Mouse (Mus musculus) lung, embryonic 14.5 days (tissue): ENCODE measurements at regions not wholly inside any gene's neighbourhood (a gene's known extent, or its start where the extent isn't known, plus 50 kb on each side); places are given as distances from the start of the nearest gene placed in this dataset.

Experiments
- ATAC-seq: fragments of 200-750 bp; cut with Nextera tagmentation; 2 replicates; pipeline ENCODE4 v1.8.0; 2017; ENCODE audit warnings: mild to moderate bottlenecking, moderate TSS enrichment, moderate library complexity; ENCODE audit not compliant: insufficient read depth
- DNase-seq: peaks from one replicate; pipeline ENCODE4 v3.0.0-alpha.2; 2015
- H3K27ac ChIP-seq: fragments of 300-500 bp; sonication (generic); 2 replicates; pipeline ENCODE4 v1.5.1; 2014; ENCODE audit warnings: low read depth, mild to moderate bottlenecking, moderate library complexity
- H3K27me3 ChIP-seq: fragments of 300-500 bp; sonication (generic); 2 replicates; pipeline ENCODE4 v1.6.1; 2014; ENCODE audit warnings: low read length, control low read depth; ENCODE audit not compliant: insufficient read depth
- H3K36me3 ChIP-seq: fragments of 300-500 bp; sonication (generic); 2 replicates; pipeline ENCODE4 v1.6.1; 2014; ENCODE audit warnings: control low read depth; ENCODE audit not compliant: insufficient read depth
- H3K4me1 ChIP-seq: fragments of 300-500 bp; sonication (generic); 2 replicates; pipeline ENCODE4 v1.6.1; 2014; ENCODE audit warnings: antibody characterized with exemption, control low read depth; ENCODE audit not compliant: insufficient read depth
- H3K4me2 ChIP-seq: fragments of 300-500 bp; sonication (generic); 2 replicates; pipeline ENCODE4 v1.6.1; 2014; ENCODE audit warnings: mild to moderate bottlenecking
- H3K4me3 ChIP-seq: fragments of 300-500 bp; sonication (generic); 2 replicates; pipeline ENCODE4 v1.5.1; 2014; ENCODE audit warnings: low read depth, low read length
- H3K9ac ChIP-seq: fragments of 300-500 bp; sonication (generic); 2 replicates; pipeline ENCODE4 v1.6.1; 2014
- H3K9me3 ChIP-seq: fragments of 300-500 bp; sonication (generic); 2 replicates; pipeline ENCODE4 v1.6.1; 2016; ENCODE audit warnings: low read depth, low read length, control low read depth
- CTCF ChIP-seq: IDR thresholded peaks from 2 replicates; pipeline ENCODE4 v1.5.1; 2016; ENCODE audit warnings: antibody characterized with exemption, low read depth
- WGBS: fragments of 180-500 bp; shearing (Covaris S2); extraction: QIAGEN DNeasy Blood & Tissue Kit; methylation state at CpG from one replicate; pipeline ENCODE4 v1.1.7; 2014; 5-methylcytosine and 5-hydroxymethylcytosine counted together

- no peaks in the 10 kb centered on the region for H3K4me1 ChIP-seq
- H3K4me2 ChIP-seq: no peak overlapping the region
- TF ChIP-seq CTCF: no peak
- no peaks in the 10 kb centered on the region for H3K9me3 ChIP-seq
- no peak overlapping the region for H3K9ac ChIP-seq
- H3K4me3 ChIP-seq: no peak overlapping the region
- DNase-seq (no peak), ATAC-seq (no peak)
- no peak overlapping the region for H3K27ac ChIP-seq
- H3K36me3 ChIP-seq: no peaks in the 10 kb centered on the region
- H3K27me3 ChIP-seq: no peaks in the 10 kb centered on the region
These were observed 127.0 kb downstream of the Ttc32 start for GRCm38 (mm10) chr12:9156794-9157193.

- no peak overlapping the region for H3K9ac ChIP-seq
- WGBS: 53% methylated on average over 5 of the region's 5 CpGs
- no peaks in the 10 kb centered on the region for H3K36me3 ChIP-seq
- no peak for ATAC-seq
- H3K27ac ChIP-seq: no peak overlapping the region
- H3K27me3 ChIP-seq: no peaks in the 10 kb centered on the region
- TF ChIP-seq CTCF: no peak
- H3K9me3 ChIP-seq: no peaks in the 10 kb centered on the region
- no peak overlapping the region for H3K4me3 ChIP-seq
- H3K4me1 ChIP-seq: no peaks in the 10 kb centered on the region
- DNase-seq: peak; percentile 17
- no peak overlapping the region for H3K4me2 ChIP-seq
These were observed 129.0 kb downstream of the Ttc32 start for GRCm38 (mm10) chr12:9158751-9159150.

DNA sequence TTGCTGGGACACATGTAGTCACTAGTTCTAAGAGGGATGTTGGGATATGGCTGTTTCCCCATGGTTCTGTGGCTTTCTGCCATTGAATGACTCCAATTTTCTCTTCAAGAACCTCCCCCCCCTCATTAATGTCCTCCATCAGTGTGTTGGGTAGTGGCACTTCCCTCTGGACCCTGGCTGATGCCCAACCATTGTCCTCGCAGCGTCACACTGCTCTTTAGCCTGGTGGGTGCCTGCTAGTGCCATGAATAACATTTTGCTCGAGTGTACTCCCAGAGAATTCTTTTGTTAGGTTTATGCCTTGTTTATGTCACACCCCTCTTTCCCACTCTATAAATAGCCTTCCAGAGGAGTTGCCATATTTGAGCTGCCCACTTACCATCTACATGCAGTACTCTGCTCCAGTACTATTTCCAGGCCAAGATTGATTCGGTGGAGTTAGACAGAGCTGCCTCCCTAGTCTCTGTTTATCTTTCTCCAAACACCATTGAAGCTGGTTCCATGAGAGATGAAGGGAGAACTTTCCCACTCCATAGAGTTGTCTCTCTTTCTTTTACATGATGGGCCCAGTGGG, 135.7 kb downstream of the Ttc32 start:
- Histone ChIP-seq H3K27ac (no peak overlapping the region), H3K4me1 (no peaks in the 10 kb centered on the region)
- DNase-seq: no peak

DNA sequence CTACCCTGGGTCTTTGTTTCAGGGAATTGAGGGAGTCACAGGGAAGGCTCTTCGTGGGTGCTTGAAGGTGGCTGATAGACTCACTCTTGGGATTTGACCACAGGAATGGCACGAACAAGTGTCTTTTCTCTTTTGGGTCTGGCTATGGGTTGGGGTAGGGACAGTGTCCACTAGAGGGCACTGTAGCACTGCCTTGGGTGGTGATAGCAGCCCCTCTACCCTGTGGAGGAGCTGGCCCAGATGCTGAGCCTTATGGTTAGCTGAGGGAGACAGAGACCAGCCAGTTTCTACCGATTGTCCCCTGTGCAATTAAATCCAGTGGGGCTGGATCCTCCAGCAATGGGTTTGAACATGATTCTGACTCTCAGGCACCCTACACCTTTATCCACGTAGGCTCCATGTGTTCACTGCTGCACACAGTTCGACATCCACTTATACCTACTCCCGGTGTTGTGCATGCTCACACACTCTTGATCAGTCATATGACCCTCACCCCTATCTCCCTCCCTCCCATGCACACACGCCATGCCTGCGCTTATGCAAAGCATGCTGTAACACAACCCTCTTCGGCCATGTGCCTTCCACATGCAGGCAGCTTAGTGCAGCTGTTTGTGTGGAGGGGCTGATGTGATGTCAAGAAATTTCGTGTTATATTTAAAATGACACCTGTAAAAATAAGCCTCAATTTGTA, 136.6 kb downstream of the Ttc32 start:
- peak; percentile 91 for DNase-seq
- WGBS: 33% methylated on average over 10 of the region's 10 CpGs
- Histone ChIP-seq H3K9ac (no peak overlapping the region), H3K4me1 (no peaks in the 10 kb centered on the region), H3K9me3 (no peaks in the 10 kb centered on the region), H3K27me3 (no peaks in the 10 kb centered on the region), H3K4me2 (no peak overlapping the region), H3K4me3 (no peak overlapping the region), H3K36me3 (no peaks in the 10 kb centered on the region), H3K27ac (no peak overlapping the region)
- TF ChIP-seq CTCF: peak; percentile 96
- ATAC-seq: peak; percentile 92

More for the DNA sequence above, 135.7 kb downstream of the Ttc32 start:
- no peak overlapping the region for H3K4me2 ChIP-seq
- H3K36me3 ChIP-seq: no peaks in the 10 kb centered on the region
- no peak for TF ChIP-seq CTCF
- ATAC-seq: no peak
- H3K27me3 ChIP-seq: no peaks in the 10 kb centered on the region
- no peak overlapping the region for H3K9ac ChIP-seq
- no peaks in the 10 kb centered on the region for H3K9me3 ChIP-seq
- 71% methylated on average over 4 of the region's 4 CpGs for WGBS
- H3K4me3 ChIP-seq: no peak overlapping the region

- Histone ChIP-seq H3K27ac (no peak overlapping the region), H3K4me3 (no peak overlapping the region), H3K9ac (no peak overlapping the region), H3K9me3 (no peaks in the 10 kb centered on the region), H3K27me3 (no peaks in the 10 kb centered on the region), H3K36me3 (no peaks in the 10 kb centered on the region), H3K4me2 (no peak overlapping the region), H3K4me1 (no peaks in the 10 kb centered on the region)
- DNase-seq (no peak), ATAC-seq (no peak)
- TF ChIP-seq CTCF: no peak
- WGBS: 58% methylated on average over 3 of the region's 3 CpGs
These were observed 139.2 kb downstream of the Ttc32 start for GRCm38 (mm10) chr12:9169008-9169407.

DNA sequence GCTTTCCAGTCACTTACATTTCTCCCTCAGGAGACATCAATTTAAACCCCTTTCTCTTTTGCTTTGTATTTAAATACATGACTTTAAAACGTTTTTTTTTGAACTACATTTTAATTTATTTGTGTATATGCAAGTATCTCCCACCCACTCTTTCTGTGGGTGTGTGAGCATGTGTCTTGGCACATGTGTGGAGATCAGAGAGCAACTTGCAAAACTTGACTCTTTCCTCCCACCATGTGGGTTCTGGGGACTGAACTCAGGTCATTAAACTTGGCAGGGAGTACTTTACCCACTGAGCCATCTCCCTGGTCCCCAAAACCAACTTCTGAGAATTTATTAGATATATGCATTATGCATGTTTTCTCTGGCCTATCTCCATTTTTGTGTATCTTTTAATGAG, 143.9 kb downstream of the Ttc32 start:
- H3K4me2 ChIP-seq: no peak overlapping the region
- no peaks in the 10 kb centered on the region for H3K9me3 ChIP-seq
- no peaks in the 10 kb centered on the region for H3K36me3 ChIP-seq
- no peak overlapping the region for H3K9ac ChIP-seq
- no peak overlapping the region for H3K4me3 ChIP-seq
- no peak for ATAC-seq
- WGBS: 10% methylated on average over 1 of the region's 1 CpGs
- no peak for TF ChIP-seq CTCF
- DNase-seq: no peak
- no peaks in the 10 kb centered on the region for H3K4me1 ChIP-seq
- H3K27me3 ChIP-seq: no peaks in the 10 kb centered on the region
- H3K27ac ChIP-seq: no peak overlapping the region

GRCm38 (mm10) chr12:9174327-9174726, 144.5 kb downstream of the Ttc32 start:
- Histone ChIP-seq H3K27ac (no peak overlapping the region), H3K4me3 (no peak overlapping the region), H3K36me3 (no peaks in the 10 kb centered on the region), H3K4me2 (no peak overlapping the region), H3K4me1 (no peaks in the 10 kb centered on the region), H3K9ac (no peak overlapping the region), H3K27me3 (no peaks in the 10 kb centered on the region), H3K9me3 (no peaks in the 10 kb centered on the region)
- 15% methylated on average over 9 of the region's 9 CpGs for WGBS
- DNase-seq: peak; percentile 34
- ATAC-seq: peak; percentile 49; the same call in 1 of the 2 replicates
- TF ChIP-seq CTCF: no peak
